Mouse (Mus musculus) MEL (cell line): ENCODE data around the gene Ankrd22. TPM values are rescaled to one million over a fixed set of nuclear protein-coding genes. Genes with fewer than 3 reads are reported as not detected.

Experiments
- DNase-seq: peaks from one replicate; pipeline ENCODE4 v3.0.0; 2011; ENCODE audit warnings: low read depth, low spot score
- H3K27ac ChIP-seq: 2 replicates; pipeline ENCODE4 v1.5.1; 2012; ENCODE audit warnings: low read depth, mild to moderate bottlenecking, control low read depth, low read length, moderate library complexity; ENCODE audit not compliant: control insufficient read depth
- H3K27me3 ChIP-seq, 2 experiments: fragments of 150-350 bp in 1 of 2; sonication (generic) in 1 of 2; 2 replicates each; pipeline ENCODE4 v1.6.1; 2012; ENCODE audit warnings: low read length in 2 of 2, mild to moderate bottlenecking in 2 of 2, improper control_type of control experiment in 1 of 2, moderate library complexity in 1 of 2; ENCODE audit not compliant: insufficient read depth in 2 of 2, control insufficient read depth in 1 of 2
- H3K36me3 ChIP-seq, 2 experiments: 2 replicates each; pipeline ENCODE4 v1.6.1; 2012 to 2014; ENCODE audit warnings: low read length in 2 of 2, improper control_type of control experiment in 1 of 2, inconsistent platforms in 1 of 2, mild to moderate bottlenecking in 1 of 2; ENCODE audit not compliant: insufficient read depth in 2 of 2, control insufficient read depth in 1 of 2
- H3K4me1 ChIP-seq, 2 experiments: fragments of 150-350 bp in 1 of 2; sonication (generic) in 1 of 2; 2 replicates each; pipeline ENCODE4 v1.6.1; 2012; ENCODE audit warnings: low read length in 2 of 2, improper control_type of control experiment in 1 of 2, mild to moderate bottlenecking in 1 of 2; ENCODE audit not compliant: insufficient read depth in 2 of 2, control insufficient read depth in 1 of 2
- H3K4me3 ChIP-seq, 2 experiments: fragments of 150-350 bp in 1 of 2; sonication (generic) in 1 of 2; 2 replicates each; pipeline ENCODE4 v1.5.1; 2012; ENCODE audit warnings: low read depth in 2 of 2, low read length in 2 of 2, mild to moderate bottlenecking in 2 of 2, moderate library complexity in 2 of 2, control low read depth in 1 of 2, improper control_type of control experiment in 1 of 2; ENCODE audit not compliant: control insufficient read depth in 1 of 2, insufficient read depth in 1 of 2
- H3K79me2 ChIP-seq: 2 replicates; pipeline ENCODE4 v1.6.1; 2012; ENCODE audit warnings: mild to moderate bottlenecking, low read length, moderate library complexity; ENCODE audit not compliant: control insufficient read depth, poor library complexity, insufficient read depth
- H3K9ac ChIP-seq: 2 replicates; pipeline ENCODE4 v1.6.1; 2012; ENCODE audit warnings: low read depth, mild to moderate bottlenecking, control low read depth, low read length, moderate library complexity; ENCODE audit not compliant: control insufficient read depth, poor library complexity, severe bottlenecking
- H3K9me3 ChIP-seq: fragments of 150-350 bp; sonication (generic); replicated peaks from 2 replicates; pipeline ENCODE4 v1.6.1; 2012; ENCODE audit warnings: mild to moderate bottlenecking, low read length, improper control_type of control experiment, moderate library complexity; ENCODE audit not compliant: insufficient read depth
- BHLHE40 ChIP-seq: IDR thresholded peaks from 2 replicates; pipeline ENCODE4 v1.6.1; 2012; ENCODE audit warnings: low read depth, mild to moderate bottlenecking, inconsistent platforms, low read length, improper control_type of control experiment, borderline replicate concordance
- E2F4 ChIP-seq: IDR thresholded peaks from 2 replicates; pipeline ENCODE4 v1.6.1; 2011; ENCODE audit warnings: low read depth, low read length, improper control_type of control experiment, borderline replicate concordance
- ELF1 ChIP-seq: IDR thresholded peaks from 2 replicates; pipeline ENCODE4 v1.6.1; 2014; ENCODE audit warnings: low read depth, mild to moderate bottlenecking, inconsistent platforms, low read length, improper control_type of control experiment, moderate library complexity
- EP300 ChIP-seq, 2 experiments: IDR thresholded peaks; 2 replicates each; pipeline ENCODE4 v1.6.1; 2011; ENCODE audit warnings: improper control_type of control experiment in 2 of 2, low read length in 2 of 2, low read depth in 1 of 2, mild to moderate bottlenecking in 1 of 2
- ETS1 ChIP-seq: IDR thresholded peaks from 2 replicates; pipeline ENCODE4 v1.6.1; 2012; ENCODE audit warnings: low read depth, mild to moderate bottlenecking, inconsistent platforms, low read length, improper control_type of control experiment, moderate library complexity
- MAX ChIP-seq: IDR thresholded peaks from 2 replicates; pipeline ENCODE4 v1.6.1; 2011; ENCODE audit warnings: low read length, improper control_type of control experiment
- MEF2A ChIP-seq: IDR thresholded peaks from 2 replicates; pipeline ENCODE4 v1.6.1; 2014; ENCODE audit warnings: low read depth, mild to moderate bottlenecking, inconsistent platforms, low read length, improper control_type of control experiment; ENCODE audit not compliant: poor library complexity, insufficient replicate concordance, severe bottlenecking; ENCODE audit errors: extremely low read depth
- MYC ChIP-seq: IDR thresholded peaks from 2 replicates; pipeline ENCODE4 v1.6.1; 2011; ENCODE audit warnings: low read depth, mild to moderate bottlenecking, low read length, improper control_type of control experiment, moderate library complexity
- POLR2A ChIP-seq, 2 experiments: IDR thresholded peaks; 2 replicates each; pipeline ENCODE4 v1.6.1; 2011 to 2012; ENCODE audit warnings: low read length in 2 of 2, mild to moderate bottlenecking in 2 of 2, control low read depth in 1 of 2, improper control_type of control experiment in 1 of 2, low read depth in 1 of 2, moderate library complexity in 1 of 2; ENCODE audit not compliant: control insufficient read depth in 1 of 2, insufficient read depth in 1 of 2, poor library complexity in 1 of 2
- POLR2AphosphoS2 ChIP-seq: IDR thresholded peaks from 2 replicates; pipeline ENCODE4 v1.6.1; 2011; ENCODE audit warnings: low read length, improper control_type of control experiment
- RAD21 ChIP-seq: IDR thresholded peaks from 2 replicates; pipeline ENCODE4 v1.6.1; 2011; ENCODE audit warnings: mild to moderate bottlenecking, low read depth, low read length, improper control_type of control experiment
- RCOR1 ChIP-seq: IDR thresholded peaks from 2 replicates; pipeline ENCODE4 v1.6.1; 2012; ENCODE audit warnings: low read depth, mild to moderate bottlenecking, inconsistent platforms, low read length, improper control_type of control experiment
- SMC3 ChIP-seq: IDR thresholded peaks from 2 replicates; pipeline ENCODE4 v1.6.1; 2011; ENCODE audit warnings: low read depth, low read length, improper control_type of control experiment
- TAL1 ChIP-seq: IDR thresholded peaks from 2 replicates; pipeline ENCODE4 v1.6.1; 2012; ENCODE audit warnings: mild to moderate bottlenecking, inconsistent platforms, low read length, moderate library complexity, mixed read lengths
- TCF12 ChIP-seq: IDR thresholded peaks from 2 replicates; pipeline ENCODE4 v1.6.1; 2014; ENCODE audit warnings: low read depth, mild to moderate bottlenecking, inconsistent platforms, low read length, improper control_type of control experiment, moderate library complexity
- USF1 ChIP-seq: IDR thresholded peaks from 2 replicates; pipeline ENCODE4 v1.6.1; 2014; ENCODE audit warnings: low read depth, mild to moderate bottlenecking, inconsistent platforms, low read length, improper control_type of control experiment, moderate library complexity
- ZNF384 ChIP-seq: IDR thresholded peaks from 2 replicates; pipeline ENCODE4 v1.6.1; 2012; ENCODE audit warnings: low read depth, mild to moderate bottlenecking, inconsistent platforms, low read length, improper control_type of control experiment
- polyA plus RNA-seq, 2 experiments: library from polyadenylated mRNA; stranded (reverse) in 1 of 2; unstranded in 1 of 2; fragments of >175 nt in 1 of 2; fragments of >200 nt in 1 of 2; gene quantifications; 2 replicates each; pipeline versions ENCODE4 v1.2.1 to v1.2.4; 2012; ENCODE audit warnings: low replicate concordance in 2 of 2, low read depth in 1 of 2; ENCODE audit not compliant: insufficient read length in 2 of 2, insufficient read depth in 1 of 2, missing spikeins in 1 of 2
- total RNA-seq: library from RNA; depleted of rRNA; stranded (reverse); fragments of 300-350 nt; gene quantifications from 2 replicates; pipeline ENCODE4 v1.2.3, GENCODE M21; 2012

Ankrd22 gene
- total and polyA plus RNA-seq, 3 experiments: not detected

DNA sequence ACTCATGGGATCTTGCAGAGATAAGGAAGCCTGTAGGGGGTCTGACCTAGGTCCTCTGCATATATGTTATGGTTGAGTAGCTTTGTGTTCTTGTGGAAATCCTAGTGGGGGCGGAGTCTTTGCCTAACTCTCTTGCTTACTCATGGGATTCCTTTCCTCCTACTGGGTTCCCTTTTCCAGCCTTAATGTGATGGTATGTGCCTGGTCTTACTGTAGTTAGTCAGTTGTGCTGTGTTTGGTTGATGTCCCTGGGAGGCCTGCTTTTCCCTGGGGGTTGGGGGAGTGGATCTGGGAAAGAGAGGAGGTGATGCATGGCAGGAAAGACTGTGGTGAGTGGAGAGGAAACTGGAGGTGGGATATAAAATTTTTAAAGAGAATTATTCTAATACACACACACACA is 32.2 kb upstream of the Ankrd22 start:
- Histone ChIP-seq H3K27ac (no peak overlapping the region), H3K9me3 (no peaks in the 10 kb centered on the region), H3K4me3 (no peak overlapping the region), H3K9ac (no peak overlapping the region), H3K79me2 (no peaks in the 10 kb centered on the region), H3K4me1 (no peaks in the 10 kb centered on the region), H3K27me3 (no peaks in the 10 kb centered on the region), H3K36me3 (no peaks in the 10 kb centered on the region)
- no peak for TF ChIP-seq ELF1
- no peak for TF ChIP-seq TAL1
- TF ChIP-seq USF1: no peak
- no peak for TF ChIP-seq MAX
- no peak for TF ChIP-seq RCOR1
- TF ChIP-seq SMC3: no peak
- no peak for TF ChIP-seq POLR2A (IDR thresholded peaks at IDR 0.05; ENCODE audit: control insufficient read depth in 1 of 2, insufficient read depth in 1 of 2, low read depth in 1 of 2, low read length in 2 of 2, poor library complexity in 1 of 2)
- no peak for TF ChIP-seq POLR2AphosphoS2
- TF ChIP-seq MYC: no peak
- TF ChIP-seq MEF2A: no peak
- no peak for TF ChIP-seq ETS1
- TF ChIP-seq BHLHE40: no peak
- no peak for TF ChIP-seq EP300 (IDR thresholded peaks at IDR 0.05; ENCODE audit: low read depth in 1 of 2, low read length in 2 of 2)
- no peak for DNase-seq

DNA sequence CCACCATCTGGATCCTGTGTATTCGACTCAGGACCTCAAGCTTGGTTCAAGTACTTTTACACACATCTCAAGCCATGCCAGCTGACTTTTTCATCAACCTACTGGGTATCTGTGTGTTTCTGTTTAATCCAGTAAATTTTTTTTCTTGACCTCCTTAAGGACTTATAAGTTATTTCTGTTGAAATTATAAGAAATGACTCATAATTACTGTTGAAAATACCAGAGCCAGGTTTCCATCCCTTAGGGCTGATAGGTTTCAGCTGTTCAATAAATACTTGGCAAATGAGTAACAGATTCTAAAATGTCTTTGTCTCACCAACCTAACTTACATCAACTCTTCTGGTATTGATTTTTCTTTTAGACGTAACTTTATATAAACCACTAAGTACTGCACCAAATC is 29.2 kb upstream of the Ankrd22 start:
- Histone ChIP-seq H3K27me3 (no peaks in the 10 kb centered on the region), H3K27ac (no peak overlapping the region), H3K79me2 (no peaks in the 10 kb centered on the region), H3K9ac (no peak overlapping the region), H3K4me3 (no peak overlapping the region), H3K36me3 (no peaks in the 10 kb centered on the region), H3K9me3 (no peaks in the 10 kb centered on the region), H3K4me1 (no peaks in the 10 kb centered on the region)
- no peak for DNase-seq
- TF ChIP-seq MYC: no peak
- no peak for TF ChIP-seq ELF1
- TF ChIP-seq RAD21: no peak
- no peak for TF ChIP-seq ZNF384
- no peak for TF ChIP-seq ETS1
- no peak for TF ChIP-seq E2F4
- TF ChIP-seq TCF12: no peak
